Mouse (Mus musculus): ENCODE results near the gene Dmd.

Gene Dmd

DNA sequence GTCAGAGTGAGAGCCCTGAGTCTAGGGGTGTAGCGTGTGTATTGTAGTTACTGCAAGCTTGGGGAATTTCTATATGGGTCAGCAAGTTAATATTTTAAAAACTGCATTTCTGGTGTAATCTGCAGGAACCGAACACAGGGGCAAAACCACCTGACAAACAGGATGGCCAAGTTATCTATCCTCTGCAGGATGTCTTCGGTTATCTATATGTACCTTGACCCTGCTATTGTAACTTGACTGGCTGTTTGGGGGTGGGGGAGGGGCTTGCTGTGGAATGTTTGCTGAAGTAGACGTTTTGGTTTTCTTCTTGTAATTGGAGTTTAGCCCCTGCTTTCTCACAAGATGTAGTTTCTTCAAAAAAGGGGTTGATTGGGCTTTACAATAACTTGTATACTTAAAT is 2124.9 kb downstream of the Dmd start:
- no peak for DNase-seq

- DNase-seq, result peak; percentile 36
Observed at GRCm38 (mm10) chrX:85076845-85077244, 2128.2 kb downstream of the Dmd start.

DNA sequence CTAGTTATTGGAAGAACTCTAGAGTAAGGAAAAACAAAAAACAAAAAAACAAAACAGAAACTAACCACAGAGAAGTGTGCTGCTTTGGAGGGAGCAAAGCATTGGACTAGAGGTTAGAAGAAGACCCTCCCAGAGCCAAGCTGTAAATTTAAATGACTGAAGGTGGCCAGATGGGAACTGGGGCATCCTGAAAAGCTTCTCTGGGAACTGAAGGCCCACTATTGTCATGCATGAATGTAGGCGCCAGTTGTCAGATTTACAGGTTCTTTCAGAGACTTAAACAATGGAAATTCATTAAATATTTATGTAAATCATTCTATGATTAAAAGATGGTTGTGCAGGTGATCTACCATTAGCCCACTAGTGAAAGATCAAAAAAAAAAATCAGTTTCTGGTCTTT is 2128.9 kb downstream of the Dmd start:
- no peak for DNase-seq

GRCm38 (mm10) chrX:85079174-85079573 is 2130.5 kb downstream of the Dmd start:
- DNase-seq, result no peak

DNA sequence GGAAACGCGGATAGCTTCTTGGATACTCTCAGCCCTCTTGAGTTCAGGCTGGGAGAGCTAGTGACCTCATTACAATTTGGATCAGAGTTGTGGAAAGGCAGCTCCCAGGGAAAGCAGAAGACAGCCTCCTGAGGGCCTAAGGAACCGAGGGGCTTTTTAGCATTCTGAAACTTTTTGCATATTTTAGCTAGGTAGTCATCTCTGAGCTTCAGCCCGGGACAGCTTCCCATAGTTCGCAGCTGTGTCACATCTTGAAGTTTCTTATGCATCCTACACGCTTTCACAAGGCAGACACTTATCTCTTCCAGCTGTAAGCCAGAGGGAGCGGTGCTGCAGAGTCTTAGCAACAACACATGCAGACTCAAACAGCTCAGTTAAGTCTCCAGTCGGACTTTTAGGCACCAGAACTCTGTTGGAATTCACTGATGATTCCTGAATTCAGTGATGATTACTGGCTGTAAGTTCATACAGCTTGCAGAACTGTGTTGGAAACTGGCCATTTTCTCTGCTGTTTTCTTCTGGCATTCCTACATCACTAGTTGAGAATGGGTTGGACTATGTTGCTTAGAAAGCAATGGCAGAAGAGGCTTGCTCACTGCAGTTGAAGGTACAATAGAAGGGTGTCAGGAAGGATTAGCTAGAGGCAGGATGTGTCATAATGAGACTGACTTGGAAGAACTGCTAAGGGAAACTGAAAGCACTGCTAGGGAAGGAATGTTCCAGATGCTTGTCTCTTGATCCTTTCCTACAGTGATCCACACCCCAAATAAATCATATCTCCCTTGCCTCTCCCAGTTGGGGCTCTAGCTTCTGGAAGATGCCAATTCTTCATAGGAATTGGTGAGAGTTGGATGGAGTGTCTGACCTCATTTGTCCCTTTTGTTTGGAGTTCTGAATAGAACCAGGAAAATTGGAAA is 2135.8 kb downstream of the Dmd start:
- no peak for DNase-seq

- DNase-seq, result no peak
Observed at GRCm38 (mm10) chrX:85089506-85089905, 2140.8 kb downstream of the Dmd start.

DNA sequence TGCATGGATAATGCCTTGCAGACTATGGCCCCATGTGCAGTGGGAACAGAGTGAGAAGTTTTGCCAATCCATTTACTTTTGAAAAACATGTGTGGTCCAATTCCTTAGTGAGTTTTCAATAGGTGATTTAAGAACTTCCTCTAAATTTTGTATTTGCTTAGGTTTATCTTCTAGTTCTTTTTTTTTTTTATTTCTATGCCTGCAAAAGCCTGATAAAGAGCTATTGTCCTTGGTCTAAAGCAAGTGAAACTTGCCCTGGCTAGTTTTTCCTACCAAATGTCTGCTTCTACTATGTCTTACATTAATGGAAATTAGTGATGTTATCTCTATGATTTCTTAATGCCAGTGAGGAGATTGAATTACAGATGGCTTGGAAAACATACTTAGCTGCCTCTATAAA is 2144.7 kb downstream of the Dmd start:
- no peak for DNase-seq

- DNase-seq, result peak; percentile 6
Observed at GRCm38 (mm10) chrX:85098691-85099090, 2150.0 kb downstream of the Dmd start.

DNA sequence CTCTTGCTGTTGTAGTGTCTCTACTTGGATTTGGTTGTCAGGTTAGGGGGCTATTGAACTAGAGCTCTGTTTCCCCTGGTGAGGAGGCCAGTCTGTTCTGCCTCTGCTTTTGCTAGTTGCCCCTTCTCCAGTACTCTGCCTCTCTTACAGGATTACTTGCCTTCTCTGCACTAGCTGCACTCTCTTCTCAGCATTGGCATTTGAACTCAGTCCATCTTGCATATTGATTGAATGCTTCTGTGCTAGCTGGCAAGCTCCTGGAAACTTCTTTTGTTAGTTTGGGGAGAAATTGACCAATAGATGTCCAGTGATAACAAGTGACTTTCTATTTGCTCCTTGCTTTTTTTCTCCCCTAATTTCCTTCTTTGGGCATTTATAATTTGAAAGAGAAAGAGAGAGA is 2163.7 kb downstream of the Dmd start:
- no peak for DNase-seq

DNA sequence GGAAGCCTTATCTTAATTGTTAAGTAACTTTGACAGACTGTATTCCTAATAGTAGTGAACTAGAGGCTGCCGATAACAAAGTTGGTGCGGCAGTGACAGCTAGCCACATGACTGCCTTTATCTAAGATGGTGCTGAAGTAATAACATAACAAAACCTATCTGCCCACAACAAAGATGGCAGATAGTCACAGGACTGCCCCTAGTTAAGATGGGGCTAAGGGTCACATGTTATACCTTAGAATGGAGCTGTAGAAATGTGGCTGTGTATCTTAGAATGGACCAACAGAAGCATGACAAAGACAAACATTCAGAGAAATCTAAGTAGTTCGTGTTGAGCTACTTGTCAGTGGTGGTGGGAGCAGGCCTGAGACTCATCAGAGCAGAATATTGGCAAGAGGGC is 2184.0 kb downstream of the Dmd start:
- DNase-seq, result no peak

DNA sequence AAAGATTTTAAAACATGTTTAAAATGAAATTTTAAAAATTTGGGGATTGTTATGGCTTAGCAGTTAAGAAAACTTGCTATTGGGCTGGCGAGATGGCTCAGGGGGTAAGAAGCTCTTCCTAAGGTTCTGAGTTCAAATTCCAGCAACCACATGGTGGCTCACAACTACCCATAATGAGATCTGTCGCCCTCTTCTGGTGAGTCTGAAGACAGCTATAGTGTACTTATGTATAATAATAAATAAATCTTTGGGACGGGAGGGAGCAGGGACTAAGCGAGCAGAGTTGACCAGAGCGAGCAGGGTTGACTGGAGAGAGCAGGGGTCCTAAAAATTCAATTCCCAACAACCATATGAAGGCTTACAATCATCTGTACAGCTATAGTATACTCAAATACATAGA is 2188.6 kb downstream of the Dmd start:
- DNase-seq, result no peak

GRCm38 (mm10) chrX:85171264-85171663 is 2222.6 kb downstream of the Dmd start:
- DNase-seq, result no peak

GRCm38 (mm10) chrX:85187565-85187964 is 2238.9 kb downstream of the Dmd start:
- no peak for DNase-seq

GRCm38 (mm10) chrX:85193856-85194255 is 2245.2 kb downstream of the Dmd start:
- DNase-seq, result no peak

DNA sequence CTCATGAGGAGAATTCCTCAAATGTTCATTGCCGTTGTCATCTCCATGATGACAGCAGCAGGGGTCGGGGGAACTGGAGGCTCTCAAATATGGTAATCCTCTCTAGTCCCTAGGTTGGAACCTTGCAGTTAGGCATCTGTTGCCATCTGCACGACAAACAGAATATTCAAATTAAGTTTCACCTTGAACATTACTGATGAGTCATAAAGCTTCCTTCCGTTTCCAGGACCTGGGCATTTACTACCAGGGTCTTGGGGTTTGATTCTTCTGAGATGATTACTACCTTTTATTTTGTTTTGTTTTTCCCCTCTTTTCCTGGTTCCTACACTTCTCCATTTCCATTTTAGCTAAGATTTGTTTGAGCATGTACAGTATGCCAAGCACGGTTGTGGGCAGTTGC is 2249.0 kb downstream of the Dmd start:
- no peak for DNase-seq

DNA sequence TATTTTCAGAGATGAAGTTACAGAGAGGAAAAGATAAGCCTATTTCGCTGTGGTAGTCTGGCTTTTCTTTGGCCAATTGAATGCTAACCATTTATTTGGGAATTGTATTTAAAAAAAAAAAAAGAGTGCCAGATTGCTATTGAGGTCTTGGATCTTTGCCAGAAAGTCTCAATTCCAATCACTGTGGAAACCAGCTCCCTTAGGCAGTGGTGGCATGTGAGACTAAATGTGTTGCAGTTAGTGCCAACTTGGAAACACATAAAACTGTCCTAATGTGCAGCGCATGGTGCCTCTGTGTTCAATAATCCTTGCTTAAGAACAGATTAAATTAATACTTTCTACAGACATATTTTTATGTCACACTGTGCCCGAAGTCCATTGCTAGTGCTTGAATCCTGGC is 2250.7 kb downstream of the Dmd start:
- DNase-seq, result no peak

- no peak for DNase-seq
Observed at GRCm38 (mm10) chrX:85207001-85207400, 2258.3 kb downstream of the Dmd start.

DNA sequence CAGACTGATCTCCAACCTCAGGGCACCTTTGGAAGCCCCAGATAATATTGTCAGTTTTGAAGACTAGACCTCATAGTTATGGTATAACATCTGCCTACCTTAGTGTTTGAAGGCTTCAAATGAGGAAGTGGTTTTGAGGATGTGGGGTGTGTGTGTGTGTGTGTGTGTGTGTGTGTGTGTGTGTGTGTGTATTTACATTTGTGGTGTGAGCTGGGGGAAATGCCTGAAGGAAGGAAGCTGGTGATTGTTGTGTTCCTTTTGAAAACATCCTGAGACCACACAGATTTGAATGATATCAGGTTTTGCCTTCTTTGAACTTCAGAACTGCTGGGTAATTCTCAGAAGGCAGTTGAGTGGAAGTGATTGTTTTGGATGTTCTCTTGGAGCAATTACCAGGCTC is 2278.2 kb downstream of the Dmd start:
- no peak for DNase-seq

- DNase-seq, result no peak
Observed at GRCm38 (mm10) chrX:85249379-85249778, 2300.7 kb downstream of the Dmd start, which contains the start of gene Fthl17a. Fthl17a (plus strand) TSS chrX:85249679.
